Mouse (Mus musculus): ENCODE results near the gene Ddah2. TPM values are rescaled to one million over a fixed set of nuclear protein-coding genes. Genes with fewer than 3 reads are reported as not detected.

The Ddah2 gene
- total and polyA plus RNA-seq, 3 experiments, result 8.6 to 11.1 TPM; not detected in 1

DNA sequence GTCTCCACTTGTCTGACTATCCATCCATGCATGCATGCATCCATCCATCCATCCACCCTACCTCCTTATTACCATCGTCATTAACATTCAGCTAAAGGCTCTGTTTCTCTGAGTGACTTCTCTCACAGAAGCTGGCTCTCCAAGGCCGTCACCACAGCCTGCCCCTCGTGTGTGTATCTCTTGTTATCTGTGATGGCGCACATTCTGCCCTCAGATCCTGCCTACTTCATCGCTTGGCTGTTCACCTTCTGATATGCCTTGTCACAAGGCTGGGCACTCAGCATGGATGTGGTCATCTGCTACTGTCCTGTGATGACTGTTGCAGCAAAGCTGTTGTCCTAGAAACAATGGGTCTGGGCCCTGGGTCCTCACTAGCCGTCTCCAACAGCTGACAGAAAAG, 45.9 kb downstream of the Ddah2 start:
- H3K27ac ChIP-seq (ENCODE audit: control insufficient read depth, low read depth, low read length), result peak overlapping the region; percentile 96
- peak overlapping the region in 1 of 2 experiments; percentile 5; a peak in 1 of 4 replicates for H3K4me3 ChIP-seq (ENCODE audit: control insufficient read depth in 1 of 2, insufficient read depth in 1 of 2, low read depth in 2 of 2, low read length in 2 of 2)
- peak overlapping the region; percentile 64 for H3K9ac ChIP-seq (ENCODE audit: control insufficient read depth, low read depth, low read length, poor library complexity, severe bottlenecking)
- DNase-seq (ENCODE audit: low read depth, low spot score), result peak; percentile 83
- H3K36me3 ChIP-seq (ENCODE audit: control insufficient read depth in 1 of 2, insufficient read depth in 2 of 2, low read length in 2 of 2), result peaks cover 0 to 31% of the 10 kb centered on the region in 2 experiments; a peak in 2 of 4 replicates
- no peaks in the 10 kb centered on the region for H3K79me2 ChIP-seq (ENCODE audit: control insufficient read depth, insufficient read depth, low read length, poor library complexity)
- no peaks in the 10 kb centered on the region for H3K27me3 ChIP-seq (ENCODE audit: control insufficient read depth in 1 of 2, insufficient read depth in 2 of 2, low read length in 2 of 2)
- H3K4me1 ChIP-seq (ENCODE audit: control insufficient read depth in 1 of 2, insufficient read depth in 2 of 2, low read length in 2 of 2), result peaks cover 22 to 36% of the 10 kb centered on the region in 2 experiments
- H3K9me3 ChIP-seq (replicated peaks; ENCODE audit: insufficient read depth, low read length), result no peaks in the 10 kb centered on the region
- no peak for TF ChIP-seq JUND (IDR thresholded peaks at IDR 0.05; ENCODE audit: low read depth, low read length)
- peak; percentile 69 for TF ChIP-seq SIN3A (IDR thresholded peaks at IDR 0.05; ENCODE audit: low read length)
- TF ChIP-seq POLR2AphosphoS2 (IDR thresholded peaks at IDR 0.05; ENCODE audit: low read length), result no peak
- peak; percentile 91 for TF ChIP-seq GATA1 (IDR thresholded peaks at IDR 0.05; ENCODE audit: low read depth, low read length)
- peak; percentile 83 to 94 for TF ChIP-seq EP300 (IDR thresholded peaks at IDR 0.05; ENCODE audit: low read depth in 1 of 2, low read length in 2 of 2)
- TF ChIP-seq TAL1 (IDR thresholded peaks at IDR 0.05; ENCODE audit: low read length), result peak; percentile 98
- TF ChIP-seq MYC (IDR thresholded peaks at IDR 0.05; ENCODE audit: low read depth, low read length), result peak; percentile 48; the same call in 1 of the 2 replicates
- peak; percentile 55 for TF ChIP-seq MAX (IDR thresholded peaks at IDR 0.05; ENCODE audit: low read length)
- peak; percentile 6; the same call in 1 of the 2 replicates for TF ChIP-seq SMC3 (IDR thresholded peaks at IDR 0.05; ENCODE audit: low read depth, low read length)
- TF ChIP-seq BHLHE40 (IDR thresholded peaks at IDR 0.05; ENCODE audit: borderline replicate concordance, low read depth, low read length), result peak; percentile 25; the same call in 1 of the 2 replicates
- no peak for TF ChIP-seq ZNF384 (IDR thresholded peaks at IDR 0.05; ENCODE audit: low read depth, low read length)
- no peak for TF ChIP-seq ZC3H11A (IDR thresholded peaks at IDR 0.05; ENCODE audit: low read depth, low read length)
- TF ChIP-seq MXI1 (IDR thresholded peaks at IDR 0.05; ENCODE audit: low read depth, low read length), result peak; percentile 60
- no peak for TF ChIP-seq KAT2A (conservative IDR thresholded peaks at IDR 0.05; ENCODE audit: low read depth, low read length)
- TF ChIP-seq ZMIZ1 (IDR thresholded peaks at IDR 0.05; ENCODE audit: low read depth, low read length), result no peak
- peak; percentile 21; the same call in 1 of the 2 replicates for TF ChIP-seq RCOR1 (IDR thresholded peaks at IDR 0.05; ENCODE audit: low read depth, low read length)
- no peak for TF ChIP-seq MYB (IDR thresholded peaks at IDR 0.05; ENCODE audit: low read depth, low read length)
- no peak for TF ChIP-seq ELF1 (IDR thresholded peaks at IDR 0.05; ENCODE audit: low read depth, low read length)
- no peak for TF ChIP-seq RAD21 (IDR thresholded peaks at IDR 0.05; ENCODE audit: low read depth, low read length)
- TF ChIP-seq ZKSCAN1 (IDR thresholded peaks at IDR 0.05; ENCODE audit: low read depth, low read length), result no peak
- peak; percentile 28; the same call in 1 of the 2 replicates for TF ChIP-seq NELFE (IDR thresholded peaks at IDR 0.05; ENCODE audit: low read depth, low read length)
- TF ChIP-seq MAZ (IDR thresholded peaks at IDR 0.05; ENCODE audit: low read depth, low read length), result peak; percentile 24; the same call in 1 of the 2 replicates
- TF ChIP-seq CHD2 (IDR thresholded peaks at IDR 0.05; ENCODE audit: low read length), result no peak
- TF ChIP-seq MAFK (IDR thresholded peaks at IDR 0.05; ENCODE audit: borderline replicate concordance, low read depth, low read length), result no peak
- peak; percentile 91 for TF ChIP-seq TCF12 (IDR thresholded peaks at IDR 0.05; ENCODE audit: low read depth, low read length)
- TF ChIP-seq UBTF (IDR thresholded peaks at IDR 0.05; ENCODE audit: borderline replicate concordance, insufficient read depth, low read depth, low read length), result no peak
- 0 out of 2 replicates have a peak, but pooled peaks have one; percentile 33 for TF ChIP-seq HCFC1 (IDR thresholded peaks at IDR 0.05; ENCODE audit: low read depth, low read length)
- TF ChIP-seq CHD1 (IDR thresholded peaks at IDR 0.05; ENCODE audit: low read depth, low read length), result 0 out of 2 replicates have a peak, but pooled peaks have one; percentile 41
- peak in 1 of 2 experiments; percentile 53; a peak in 1 of 4 replicates for TF ChIP-seq POLR2A (IDR thresholded peaks at IDR 0.05; ENCODE audit: control insufficient read depth in 1 of 2, insufficient read depth in 1 of 2, low read depth in 1 of 2, low read length in 2 of 2, poor library complexity in 1 of 2)
- TF ChIP-seq MEF2A (IDR thresholded peaks at IDR 0.05; ENCODE audit: extremely low read depth, insufficient replicate concordance, low read depth, low read length, poor library complexity, severe bottlenecking), result no peak
- no peak for TF ChIP-seq CTCF (IDR thresholded peaks at IDR 0.05 in 2 of 3, conservative IDR thresholded peaks at IDR 0.05 in 1 of 3; ENCODE audit: control insufficient read depth in 1 of 3, insufficient read depth in 1 of 3, low read depth in 2 of 3, low read length in 3 of 3, poor library complexity in 1 of 3, severe bottlenecking in 1 of 3)
- no peak for TF ChIP-seq POLR2AphosphoS5 (IDR thresholded peaks at IDR 0.05; ENCODE audit: borderline replicate concordance, low read depth, low read length)
- TF ChIP-seq USF1 (IDR thresholded peaks at IDR 0.05; ENCODE audit: low read depth, low read length), result peak; percentile 18; the same call in 1 of the 2 replicates
- TF ChIP-seq USF2 (IDR thresholded peaks at IDR 0.05; ENCODE audit: borderline replicate concordance in 1 of 2, insufficient read depth in 1 of 2, low read depth in 1 of 2, low read length in 2 of 2), result no peak
- TF ChIP-seq E2F4 (IDR thresholded peaks at IDR 0.05; ENCODE audit: borderline replicate concordance, low read depth, low read length), result no peak
- peak; percentile 79 for TF ChIP-seq ETS1 (IDR thresholded peaks at IDR 0.05; ENCODE audit: low read depth, low read length)
- TF ChIP-seq TBP (IDR thresholded peaks at IDR 0.05; ENCODE audit: low read depth, low read length), result no peak; the same call in 1 of the 2 replicates

Data from MEL (cell line).